ENCODE assay signal across 18 mouse cellular contexts in genomic region chr6:48740501-48741169, GRCm38 (mm10). TPM values are rescaled to one million over a fixed set of nuclear protein-coding genes. Genes with fewer than 3 reads are reported as not detected.
A peak's percentile ranks its signal among the peaks of the same experiment; 100 is the strongest.
DNase-seq lines count a peak whose midpoint lies in the region; ATAC-seq and TF ChIP-seq lines count a peak whose summit lies in the region.
"Had no signal": no experiment of that assay in that cellular context is flagged by ENCODE, and none has a peak within 500 bp of the region (broad histone marks: within the 10 kb centered on the region; RNA-seq: fewer than 3 reads in every experiment).

No protein-coding gene starts in this region.

- no peak for DNase-seq in gastrocnemius, adult 2 months
- DNase-seq in gastrocnemius, postnatal 10 days, result no peak
- no peak for DNase-seq in kidney, adult 8-10 months
- peak; percentile 57 for DNase-seq in CD4-positive helper T cell, adult 2 months (ENCODE audit: low read depth, low spot score)
- no peak for DNase-seq in liver, embryonic 11.5 days (ENCODE audit: low spot score)
- no peak for DNase-seq in adrenal gland, adult 8-10 months
- DNase-seq in MN1 (ENCODE audit: low spot score), result no peak
- DNase-seq: cerebellum, postnatal 14 days; gastrocnemius, postnatal 36 days; kidney, adult 18-20 months; spleen, adult 18-20 months had no signal

- H3K27ac ChIP-seq in gastrocnemius, adult 2 months, result peak overlapping the region; percentile 86
- H3K27ac ChIP-seq in kidney, embryonic 16.5 days (ENCODE audit: low read length), result peak overlapping the region; percentile 84
- H3K27ac ChIP-seq in liver, embryonic 11.5 days (ENCODE audit: low read depth, low read length), result 0 out of 2 replicates have a peak overlapping the region, but pooled peaks have one; percentile 27
- H3K27ac ChIP-seq: embryonic facial prominence, embryonic 13.5 days; forebrain, embryonic 13.5 days; midbrain, embryonic 12.5 days had no signal

- peak overlapping the region; percentile 2; the same call in 1 of the 2 replicates for H3K9ac ChIP-seq in kidney, embryonic 16.5 days (replicated peaks; ENCODE audit: low read length)
- no peak overlapping the region for H3K9ac ChIP-seq in liver, embryonic 11.5 days (ENCODE audit: low read depth, low read length)
- H3K9ac ChIP-seq: embryonic facial prominence, embryonic 13.5 days; forebrain, embryonic 13.5 days; midbrain, embryonic 12.5 days had no signal

- peaks cover 11% of the 10 kb centered on the region for H3K27me3 ChIP-seq in kidney, embryonic 16.5 days (ENCODE audit: insufficient read depth, low read length)
- H3K27me3 ChIP-seq in liver, embryonic 11.5 days (replicated peaks; ENCODE audit: control insufficient read depth, insufficient read depth, low read length), result no peaks in the 10 kb centered on the region

- no peak for ATAC-seq in kidney, embryonic 16.5 days (ENCODE audit: low FRiP score, low TSS enrichment)
- no peak for ATAC-seq in liver, embryonic 11.5 days (replicated peaks; ENCODE audit: low FRiP score)
- ATAC-seq: forebrain, embryonic 13.5 days had no signal

- intact Hi-C loops in gastrocnemius, adult 2 months (cut with DNase I), result loop anchor here (10.0 kb wide), 1 partner anchor 56 kb away; the partner anchor contains the start of gene Gimap4

- no peaks in the 10 kb centered on the region for H3K36me3 ChIP-seq in kidney, embryonic 16.5 days (ENCODE audit: insufficient read depth, low read length)
- H3K36me3 ChIP-seq in liver, embryonic 11.5 days (ENCODE audit: control insufficient read depth, insufficient read depth, low read length), result no peaks in the 10 kb centered on the region
- H3K36me3 ChIP-seq: embryonic facial prominence, embryonic 13.5 days; midbrain, embryonic 12.5 days had no signal

- no peak for TF ChIP-seq CTCF in gastrocnemius, adult 2 months (IDR thresholded peaks at IDR 0.05)

- no peaks in the 10 kb centered on the region for H3K9me3 ChIP-seq in kidney, embryonic 16.5 days (ENCODE audit: low read length)
- H3K9me3 ChIP-seq in liver, embryonic 11.5 days (ENCODE audit: control insufficient read depth, low read length), result no peaks in the 10 kb centered on the region
- H3K9me3 ChIP-seq: embryonic facial prominence, embryonic 13.5 days; forebrain, embryonic 13.5 days; midbrain, embryonic 12.5 days had no signal

- WGBS in kidney, embryonic 16.5 days, result 61% methylated on average over 3 of the region's 3 CpGs
- 45% methylated on average over 3 of the region's 3 CpGs for WGBS in liver, embryonic 11.5 days

- H3K4me1 ChIP-seq in kidney, embryonic 16.5 days (ENCODE audit: insufficient read depth, low read length), result peaks cover 17% of the 10 kb centered on the region
- peaks cover 10% of the 10 kb centered on the region; the same call in 1 of the 2 replicates for H3K4me1 ChIP-seq in liver, embryonic 11.5 days (replicated peaks; ENCODE audit: control insufficient read depth, insufficient read depth, low read length)

- peak overlapping the region; percentile 90 for H3K4me2 ChIP-seq in kidney, embryonic 16.5 days (replicated peaks; ENCODE audit: low read depth, low read length)
- H3K4me2 ChIP-seq in liver, embryonic 11.5 days, result peak overlapping the region; percentile 43
- H3K4me2 ChIP-seq: embryonic facial prominence, embryonic 13.5 days; forebrain, embryonic 13.5 days; midbrain, embryonic 12.5 days had no signal

- H3K4me3 ChIP-seq in gastrocnemius, adult 2 months, result peak overlapping the region; percentile 72
- peak overlapping the region; percentile 35 for H3K4me3 ChIP-seq in kidney, embryonic 16.5 days (ENCODE audit: low read length)
- 0 out of 2 replicates have a peak overlapping the region, but pooled peaks have one; percentile 10 for H3K4me3 ChIP-seq in liver, embryonic 11.5 days (ENCODE audit: low read depth, low read length)
- H3K4me3 ChIP-seq: embryonic facial prominence, embryonic 13.5 days; forebrain, embryonic 13.5 days; midbrain, embryonic 12.5 days had no signal

RNA-seq across cellular contexts. Expression of gene Gimap1, which starts 1.8 kb away (rescaled TPM):
- total RNA-seq in gastrocnemius, adult 2 months (2021), result 1 to 10 TPM; 2.2 to 2.3 TPM
- 1 to 10 TPM; 7.9 to 9.1 TPM for total RNA-seq in gastrocnemius, postnatal 10 days (2021)
- polyA plus RNA-seq in kidney, embryonic 16.5 days (2015; fragmentation: Nextera tagmentation; extraction: Ambion mirVana), result 39.5 and 43.2 TPM in 2 replicates
- 14.1 and 15.4 TPM in 2 replicates for polyA plus RNA-seq in liver, embryonic 11.5 days (2014; fragmentation: Nextera tagmentation; extraction: Ambion mirVana)
- 10 to 100 TPM in 3 of 4 experiments, 1 to 10 TPM in 1; 7.4 to 18.7 (median 11.0) TPM for total RNA-seq in adrenal gland, adult 8-10 months (2022)
- total RNA-seq: MEL had no signal

RNA-seq across cellular contexts. Expression of gene Gimap5, which starts 5.4 kb away (rescaled TPM):
- 1 to 10 TPM; 1.5 to 1.6 TPM for total RNA-seq in gastrocnemius, adult 2 months (2021)
- 1 to 10 TPM; 4.9 to 7.4 TPM for total RNA-seq in gastrocnemius, postnatal 10 days (2021)
- 18.0 and 19.9 TPM in 2 replicates for polyA plus RNA-seq in kidney, embryonic 16.5 days (2015; fragmentation: Nextera tagmentation; extraction: Ambion mirVana)
- 3.5 and 4.0 TPM in 2 replicates for polyA plus RNA-seq in liver, embryonic 11.5 days (2014; fragmentation: Nextera tagmentation; extraction: Ambion mirVana)
- 10 to 100 TPM; 13.9 to 22.5 (median 16.9) TPM for total RNA-seq in adrenal gland, adult 8-10 months (2022)
- total RNA-seq: MEL had no signal

RNA-seq across cellular contexts. Expression of gene Gimap7, which starts 22.2 kb away (rescaled TPM):
- not detected for total RNA-seq in gastrocnemius, adult 2 months (2021)
- not detected for total RNA-seq in gastrocnemius, postnatal 10 days (2021)
- not detected in 2 replicates for polyA plus RNA-seq in kidney, embryonic 16.5 days (2015; fragmentation: Nextera tagmentation; extraction: Ambion mirVana)
- polyA plus RNA-seq in liver, embryonic 11.5 days (2014; fragmentation: Nextera tagmentation; extraction: Ambion mirVana), result not detected in 2 replicates
- total RNA-seq in adrenal gland, adult 8-10 months (2022), result under 1 TPM in 3 of 4 experiments, not detected in 1; 0.28 to 0.83 (median 0.52) TPM
- total RNA-seq: gastrocnemius, postnatal 36 days; layer of hippocampus, postnatal 25 days; MEL had no signal
- polyA plus RNA-seq: embryonic facial prominence, embryonic 13.5 days; forebrain, embryonic 13.5 days; limb, embryonic 11.5 days; midbrain, embryonic 12.5 days had no signal

RNA-seq across cellular contexts. Expression of gene Gm28053, which starts 22.2 kb away (rescaled TPM):
- total RNA-seq in gastrocnemius, adult 2 months (2021), result under 1 TPM in 1 of 2 experiments, not detected in 1; 0.84 TPM
- total RNA-seq in gastrocnemius, postnatal 10 days (2021), result 1 to 10 TPM; 2.1 to 5.2 TPM
- polyA plus RNA-seq in kidney, embryonic 16.5 days (2015; fragmentation: Nextera tagmentation; extraction: Ambion mirVana), result 1.4 and 2.4 TPM in 2 replicates
- 0.77 and 2.2 TPM in 2 replicates for polyA plus RNA-seq in liver, embryonic 11.5 days (2014; fragmentation: Nextera tagmentation; extraction: Ambion mirVana)
- 1 to 10 TPM; 1.9 to 6.3 (median 3.6) TPM for total RNA-seq in adrenal gland, adult 8-10 months (2022)
- total RNA-seq: gastrocnemius, postnatal 36 days; MEL had no signal
- polyA plus RNA-seq: limb, embryonic 11.5 days; midbrain, embryonic 12.5 days had no signal

RNA-seq across cellular contexts. Expression of gene Gimap3, which starts 30.0 kb away (rescaled TPM):
- total RNA-seq in gastrocnemius, adult 2 months (2021), result not detected
- under 1 TPM; 0.16 to 0.20 TPM for total RNA-seq in gastrocnemius, postnatal 10 days (2021)
- 0.19 TPM in 1 of 2 replicates, not detected in the other for polyA plus RNA-seq in kidney, embryonic 16.5 days (2015; fragmentation: Nextera tagmentation; extraction: Ambion mirVana)
- polyA plus RNA-seq in liver, embryonic 11.5 days (2014; fragmentation: Nextera tagmentation; extraction: Ambion mirVana), result 0.08 TPM in 1 of 2 replicates, not detected in the other
- total RNA-seq in adrenal gland, adult 8-10 months (2022), result 10 to 100 TPM in 3 of 4 experiments, 1 to 10 TPM in 1; 9.6 to 18.3 (median 13.7) TPM
- total RNA-seq: gastrocnemius, postnatal 36 days; layer of hippocampus, postnatal 25 days; MEL had no signal
- polyA plus RNA-seq: embryonic facial prominence, embryonic 13.5 days; forebrain, embryonic 13.5 days; limb, embryonic 11.5 days; midbrain, embryonic 12.5 days had no signal

Comparison
In these comparisons a context has a peak if more than half of its experiments do, and no peak if none do; other contexts are left out.
1. H3K27ac ChIP-seq: peak in every context shown above with its lines; median percentile 86 in gastrocnemius, adult 2 months; 84 in kidney, embryonic 16.5 days; 27 in liver, embryonic 11.5 days.
2. H3K4me3 ChIP-seq: peak in every context shown above with its lines; median percentile 72 in gastrocnemius, adult 2 months; 35 in kidney, embryonic 16.5 days; 10 in liver, embryonic 11.5 days.